In the genomic region with DNA sequence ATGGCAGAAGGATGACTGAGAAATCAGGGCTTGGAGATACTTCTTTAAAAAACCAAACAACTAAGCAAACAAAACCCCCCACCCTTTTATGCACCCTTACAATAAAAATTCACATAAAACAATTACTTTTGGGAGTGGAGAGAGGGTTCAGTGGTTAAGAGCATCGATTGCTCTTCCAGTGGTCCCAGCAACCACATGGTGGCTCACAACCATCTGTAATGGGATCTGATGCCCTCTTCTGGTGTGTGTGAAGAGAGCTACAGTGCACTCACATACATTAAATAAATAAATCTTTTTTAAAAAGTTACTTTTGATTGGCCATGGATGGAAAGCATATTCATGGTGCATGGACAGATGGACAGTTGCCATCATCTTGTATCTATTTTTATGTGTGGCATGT, we compare ENCODE assay signal across 24 mouse cellular contexts. TPM values are rescaled to one million over a fixed set of nuclear protein-coding genes. Genes with fewer than 3 reads are reported as not detected.
DNase-seq lines count a peak whose midpoint lies in the region; ATAC-seq and TF ChIP-seq lines count a peak whose summit lies in the region.
"Had no signal": no experiment of that assay in that cellular context is flagged by ENCODE, and none has a peak within 500 bp of the region (broad histone marks: within the 10 kb centered on the region; RNA-seq: fewer than 3 reads in every experiment).

No protein-coding gene starts in this region.

- H3K36me3 ChIP-seq in intestine, postnatal 0 days (ENCODE audit: control insufficient read depth, insufficient read depth): no peaks in the 10 kb centered on the region
- no peaks in the 10 kb centered on the region for H3K36me3 ChIP-seq in intestine, embryonic 16.5 days (ENCODE audit: control insufficient read depth, insufficient read depth, low read length)
- H3K36me3 ChIP-seq in liver, embryonic 12.5 days: 0 out of 2 replicates have a peak, but pooled peaks cover 4% of the 10 kb centered on the region
- H3K36me3 ChIP-seq in liver, embryonic 13.5 days: no peaks in the 10 kb centered on the region
- no peaks in the 10 kb centered on the region for H3K36me3 ChIP-seq in stomach, postnatal 0 days (ENCODE audit: control insufficient read depth, insufficient read depth, low read length)
- H3K36me3 ChIP-seq: forebrain, embryonic 10.5 days; hindbrain, embryonic 12.5 days; lung, embryonic 15.5 days; midbrain, embryonic 13.5 days had no signal

- no peaks in the 10 kb centered on the region for H3K9me3 ChIP-seq in intestine, postnatal 0 days (ENCODE audit: control insufficient read depth)
- H3K9me3 ChIP-seq in intestine, embryonic 16.5 days (ENCODE audit: control insufficient read depth, low read length): no peaks in the 10 kb centered on the region
- no peaks in the 10 kb centered on the region for H3K9me3 ChIP-seq in liver, embryonic 12.5 days (replicated peaks)
- no peaks in the 10 kb centered on the region for H3K9me3 ChIP-seq in liver, embryonic 13.5 days (replicated peaks)
- no peaks in the 10 kb centered on the region for H3K9me3 ChIP-seq in stomach, postnatal 0 days (ENCODE audit: control insufficient read depth, low read length)
- H3K9me3 ChIP-seq: forebrain, embryonic 10.5 days; hindbrain, embryonic 12.5 days; lung, embryonic 15.5 days; megakaryocyte, embryonic 14.5 days; midbrain, embryonic 13.5 days had no signal

- H3K27ac ChIP-seq in intestine, postnatal 0 days (ENCODE audit: low read depth, low read length): no peak overlapping the region
- no peak overlapping the region for H3K27ac ChIP-seq in intestine, embryonic 16.5 days (ENCODE audit: low read length)
- H3K27ac ChIP-seq in liver, embryonic 12.5 days: peak overlapping the region; percentile 13; the same call in 1 of the 2 replicates
- peak overlapping the region; percentile 85; the same call in 1 of the 2 replicates for H3K27ac ChIP-seq in liver, embryonic 13.5 days
- no peak overlapping the region for H3K27ac ChIP-seq in stomach, postnatal 0 days (replicated peaks)
- H3K27ac ChIP-seq: forebrain, embryonic 10.5 days; hindbrain, embryonic 12.5 days; lung, embryonic 15.5 days; midbrain, embryonic 13.5 days had no signal

- H3K4me2 ChIP-seq in intestine, postnatal 0 days (replicated peaks; ENCODE audit: low read depth): no peak overlapping the region
- no peak overlapping the region for H3K4me2 ChIP-seq in intestine, embryonic 16.5 days (ENCODE audit: low read depth, low read length)
- peak overlapping the region; percentile 84 for H3K4me2 ChIP-seq in liver, embryonic 12.5 days
- peak overlapping the region; percentile 82 for H3K4me2 ChIP-seq in liver, embryonic 13.5 days
- H3K4me2 ChIP-seq in stomach, postnatal 0 days (replicated peaks; ENCODE audit: low read depth): no peak overlapping the region
- H3K4me2 ChIP-seq: hindbrain, embryonic 12.5 days; lung, embryonic 15.5 days had no signal

- H3K4me1 ChIP-seq in intestine, postnatal 0 days (replicated peaks; ENCODE audit: control insufficient read depth, insufficient read depth, low read length): peaks cover 18% of the 10 kb centered on the region
- H3K4me1 ChIP-seq in intestine, embryonic 16.5 days (ENCODE audit: control insufficient read depth, insufficient read depth, low read length): peaks cover 62% of the 10 kb centered on the region
- peaks cover 77% of the 10 kb centered on the region for H3K4me1 ChIP-seq in liver, embryonic 12.5 days
- peaks cover 82% of the 10 kb centered on the region for H3K4me1 ChIP-seq in liver, embryonic 13.5 days (replicated peaks)
- peaks cover 11% of the 10 kb centered on the region for H3K4me1 ChIP-seq in stomach, postnatal 0 days (replicated peaks; ENCODE audit: control insufficient read depth, insufficient read depth)

- TF ChIP-seq CTCF in intestine, postnatal 0 days (IDR thresholded peaks at IDR 0.05; ENCODE audit: low read depth): peak; percentile 32; the same call in 1 of the 2 replicates
- TF ChIP-seq CTCF in stomach, postnatal 0 days (IDR thresholded peaks at IDR 0.05; ENCODE audit: low read depth): 0 out of 2 replicates have a peak, but pooled peaks have one; percentile 13

- no peak overlapping the region for H3K9ac ChIP-seq in intestine, postnatal 0 days (ENCODE audit: low read depth, low read length)
- H3K9ac ChIP-seq in intestine, embryonic 16.5 days (ENCODE audit: low read depth, low read length): no peak overlapping the region
- H3K9ac ChIP-seq in liver, embryonic 12.5 days: no peak overlapping the region
- peak overlapping the region; percentile 99 for H3K9ac ChIP-seq in liver, embryonic 13.5 days
- no peak overlapping the region for H3K9ac ChIP-seq in stomach, postnatal 0 days (ENCODE audit: low read length)
- H3K9ac ChIP-seq: hindbrain, embryonic 12.5 days; lung, embryonic 15.5 days; midbrain, embryonic 13.5 days had no signal

- no peak overlapping the region for H3K4me3 ChIP-seq in intestine, postnatal 0 days (ENCODE audit: low read depth, low read length)
- H3K4me3 ChIP-seq in intestine, embryonic 16.5 days (ENCODE audit: low read length): no peak overlapping the region
- no peak overlapping the region for H3K4me3 ChIP-seq in liver, embryonic 12.5 days
- H3K4me3 ChIP-seq in liver, embryonic 13.5 days (replicated peaks): no peak overlapping the region; the same call in 1 of the 2 replicates
- no peak overlapping the region for H3K4me3 ChIP-seq in stomach, postnatal 0 days (ENCODE audit: low read depth, low read length)
- H3K4me3 ChIP-seq: forebrain, embryonic 10.5 days; hindbrain, embryonic 12.5 days; lung, embryonic 15.5 days; megakaryocyte, embryonic 14.5 days; midbrain, embryonic 13.5 days had no signal

- WGBS in intestine, postnatal 0 days: 54% methylated on average over 1 of the region's 1 CpGs
- WGBS in intestine, embryonic 16.5 days: 78% methylated on average over 1 of the region's 1 CpGs
- WGBS in liver, embryonic 12.5 days (ENCODE audit: insufficient replicate concordance): 69% methylated on average over 1 of the region's 1 CpGs
- WGBS in liver, embryonic 13.5 days (ENCODE audit: insufficient replicate concordance): 57% methylated on average over 1 of the region's 1 CpGs
- 79% methylated on average over 1 of the region's 1 CpGs for WGBS in stomach, postnatal 0 days

- H3K27me3 ChIP-seq in intestine, postnatal 0 days (replicated peaks; ENCODE audit: control insufficient read depth, insufficient read depth, low read length): no peaks in the 10 kb centered on the region
- H3K27me3 ChIP-seq in intestine, embryonic 16.5 days (replicated peaks; ENCODE audit: control insufficient read depth, insufficient read depth, low read length): no peaks in the 10 kb centered on the region
- no peaks in the 10 kb centered on the region for H3K27me3 ChIP-seq in liver, embryonic 12.5 days (replicated peaks)
- no peaks in the 10 kb centered on the region for H3K27me3 ChIP-seq in liver, embryonic 13.5 days
- H3K27me3 ChIP-seq in stomach, postnatal 0 days (ENCODE audit: control insufficient read depth, insufficient read depth, low read length): no peaks in the 10 kb centered on the region
- H3K27me3 ChIP-seq: hindbrain, embryonic 12.5 days; lung, embryonic 15.5 days; megakaryocyte, embryonic 14.5 days; midbrain, embryonic 13.5 days had no signal

- no peak for TF ChIP-seq EP300 in stomach, postnatal 0 days (optimal IDR thresholded peaks at IDR 0.05)

- no peak for ATAC-seq in intestine, postnatal 0 days
- no peak for ATAC-seq in intestine, embryonic 16.5 days
- no peak for ATAC-seq in liver, embryonic 12.5 days
- no peak for ATAC-seq in liver, embryonic 13.5 days (ENCODE audit: low read depth)
- ATAC-seq in stomach, postnatal 0 days (ENCODE audit: low FRiP score, low TSS enrichment): no peak
- ATAC-seq: forebrain, embryonic 16.5 days; midbrain, embryonic 13.5 days had no signal

- DNase-seq in liver: no peak
- DNase-seq in liver, embryonic 13.5 days: no peak
- DNase-seq in stomach, postnatal 0 days (ENCODE audit: low spot score): no peak
- DNase-seq in right cerebral cortex, postnatal 14 days: no peak
- DNase-seq: adrenal gland, adult 8-10 months; B cell, adult 2 months; cerebellum, adult 2 months; cerebellum, postnatal 36 days; gastrocnemius, postnatal 10 days; heart, postnatal 36 days; kidney, adult 11 months; kidney, postnatal 36 days; layer of hippocampus, postnatal 36 days; lung, postnatal 4 days; thymus, postnatal 14 days had no signal

RNA-seq across cellular contexts. Expression of gene Larp1, which starts 3.8 kb away (rescaled TPM):
- polyA plus RNA-seq in intestine, postnatal 0 days (2015; fragmentation: Nextera tagmentation; extraction: Ambion mirVana): 9.6 and 11.5 TPM in 2 replicates
- 16.5 and 16.7 TPM in 2 replicates for polyA plus RNA-seq in intestine, embryonic 16.5 days (2015; fragmentation: Nextera tagmentation; extraction: Ambion mirVana)
- polyA plus RNA-seq in liver, embryonic 12.5 days (2016; fragmentation: Nextera tagmentation; extraction: Ambion mirVana): 41.6 and 42.4 TPM in 2 replicates
- polyA plus RNA-seq in liver, embryonic 13.5 days (2015; fragmentation: Nextera tagmentation; extraction: Ambion mirVana): 19.9 and 21.6 TPM in 2 replicates
- polyA plus RNA-seq in stomach, postnatal 0 days (2015; fragmentation: Nextera tagmentation; extraction: Ambion mirVana): 11.6 and 12.8 TPM in 2 replicates

Comparison
In these comparisons a context has a peak if more than half of its experiments do, and no peak if none do; other contexts are left out.
1. H3K27ac ChIP-seq: peak in liver, embryonic 12.5 days (single experiment) and liver, embryonic 13.5 days (single experiment); none in intestine, postnatal 0 days (single experiment), intestine, embryonic 16.5 days (single experiment) and stomach, postnatal 0 days (single experiment).
2. H3K4me2 ChIP-seq: peak in liver, embryonic 12.5 days (single experiment) and liver, embryonic 13.5 days (single experiment); none in intestine, postnatal 0 days (single experiment), intestine, embryonic 16.5 days (single experiment) and stomach, postnatal 0 days (single experiment).